Mouse (Mus musculus) kidney, adult 2 months (tissue): ENCODE measurements around the gene Syt3. TPM values are rescaled to one million over a fixed set of nuclear protein-coding genes. Genes with fewer than 3 reads are reported as not detected.
A peak's percentile ranks its signal among the peaks of the same experiment; 100 is the strongest.

Source experiments
- DNase-seq: peaks from one replicate; pipeline ENCODE4 v3.0.0; 2021
- H3K27ac ChIP-seq: fragments of 200-500 bp; 2 replicates; pipeline ENCODE4 v1.5.1; 2012; ENCODE audit warnings: low read depth, low read length, control low read depth, inconsistent platforms; ENCODE audit not compliant: insufficient read depth
- H3K27me3 ChIP-seq: fragments of 200-500 bp; replicated peaks from 2 replicates; pipeline ENCODE4 v1.6.1; 2012; ENCODE audit warnings: mild to moderate bottlenecking, moderate library complexity, low read length, inconsistent platforms; ENCODE audit not compliant: control insufficient read depth, insufficient read depth
- H3K36me3 ChIP-seq: fragments of 200-500 bp; 2 replicates; pipeline ENCODE4 v1.6.1; 2012; ENCODE audit warnings: mild to moderate bottlenecking, moderate library complexity, low read length, inconsistent platforms; ENCODE audit not compliant: control insufficient read depth, insufficient read depth
- H3K4me1 ChIP-seq: fragments of 200-500 bp; 2 replicates; pipeline ENCODE4 v1.6.1; 2011; ENCODE audit warnings: low read length; ENCODE audit not compliant: control insufficient read depth, insufficient read depth
- H3K4me3 ChIP-seq: fragments of 200-500 bp; 2 replicates; pipeline ENCODE4 v1.5.1; 2011; ENCODE audit warnings: mild to moderate bottlenecking, low read depth, low read length, control low read depth; ENCODE audit not compliant: insufficient read depth
- CTCF ChIP-seq: fragments of 200-500 bp; conservative IDR thresholded peaks from 2 replicates; pipeline ENCODE4 v1.5.1; 2011; ENCODE audit warnings: low read depth, mild to moderate bottlenecking, control low read depth, low read length, moderate library complexity, mixed read lengths; ENCODE audit not compliant: insufficient read depth, insufficient read length
- POLR2A ChIP-seq: fragments of 200-500 bp; IDR thresholded peaks from one replicate; pipeline ENCODE4 v1.6.1; 2011; ENCODE audit warnings: low read depth, low read length, control low read depth
- WGBS: fragments of 180-500 bp; shearing (Covaris S2); methylation state at CpG from one replicate; pipeline ENCODE4 v1.1.7; 2018; 5-methylcytosine and 5-hydroxymethylcytosine counted together
- polyA plus RNA-seq: library from polyadenylated mRNA; depleted of rRNA; stranded (reverse); fragments of >200 nt; gene quantifications from 2 replicates; pipeline ENCODE4 v1.2.3, GENCODE M21; 2012

Syt3 gene
- polyA plus RNA-seq, 1 experiment, result 12.0 TPM

- TF ChIP-seq POLR2A, result no peak
- no peak for TF ChIP-seq CTCF
- Histone ChIP-seq H3K36me3 (no peaks in the 10 kb centered on the region), H3K4me1 (no peaks in the 10 kb centered on the region), H3K27me3 (no peaks in the 10 kb centered on the region), H3K4me3 (no peak overlapping the region), H3K27ac (no peak overlapping the region)
- no peak for DNase-seq
- 71% methylated on average over 10 of the region's 10 CpGs for WGBS
Observed at GRCm38 (mm10) chr7:44341119-44341518, 42.8 kb upstream of the Syt3 start.

GRCm38 (mm10) chr7:44341714-44342113 is 42.2 kb upstream of the Syt3 start:
- no peak for TF ChIP-seq CTCF
- DNase-seq, result no peak
- H3K36me3 ChIP-seq, result no peaks in the 10 kb centered on the region
- no peaks in the 10 kb centered on the region for H3K4me1 ChIP-seq
- H3K27me3 ChIP-seq, result no peaks in the 10 kb centered on the region
- WGBS, result 73% methylated on average over 5 of the region's 5 CpGs
- no peak overlapping the region for H3K4me3 ChIP-seq
- no peak overlapping the region for H3K27ac ChIP-seq

GRCm38 (mm10) chr7:44343459-44344015 is 40.4 kb upstream of the Syt3 start:
- Histone ChIP-seq H3K27me3 (no peaks in the 10 kb centered on the region), H3K36me3 (no peaks in the 10 kb centered on the region), H3K27ac (no peak overlapping the region), H3K4me3 (no peak overlapping the region), H3K4me1 (no peaks in the 10 kb centered on the region)
- TF ChIP-seq CTCF (no peak), POLR2A (no peak)
- 19% methylated on average over 11 of the region's 11 CpGs for WGBS
- DNase-seq, result no peak

GRCm38 (mm10) chr7:44344622-44345021 is 39.3 kb upstream of the Syt3 start:
- no peaks in the 10 kb centered on the region for H3K4me1 ChIP-seq
- H3K27ac ChIP-seq, result no peak overlapping the region
- H3K36me3 ChIP-seq, result no peaks in the 10 kb centered on the region
- H3K27me3 ChIP-seq, result no peaks in the 10 kb centered on the region
- no peak overlapping the region for H3K4me3 ChIP-seq
- WGBS, result 70% methylated on average over 12 of the region's 12 CpGs
- DNase-seq, result no peak
- no peak for TF ChIP-seq POLR2A
- no peak for TF ChIP-seq CTCF

- Histone ChIP-seq H3K4me1 (no peaks in the 10 kb centered on the region), H3K27me3 (peaks cover 2% of the 10 kb centered on the region; the same call in 1 of the 2 replicates), H3K36me3 (no peaks in the 10 kb centered on the region), H3K27ac (no peak overlapping the region), H3K4me3 (no peak overlapping the region)
- 33% methylated on average over 3 of the region's 3 CpGs for WGBS
- no peak for DNase-seq
- TF ChIP-seq CTCF (no peak), POLR2A (no peak)
Observed at GRCm38 (mm10) chr7:44349043-44349442, 34.9 kb upstream of the Syt3 start.

- peaks cover 2% of the 10 kb centered on the region; the same call in 1 of the 2 replicates for H3K27me3 ChIP-seq
- H3K27ac ChIP-seq, result no peak overlapping the region
- H3K4me3 ChIP-seq, result no peak overlapping the region
- DNase-seq, result peak; percentile 86
- TF ChIP-seq CTCF (peak; percentile 73), POLR2A (no peak)
- H3K4me1 ChIP-seq, result no peaks in the 10 kb centered on the region
- H3K36me3 ChIP-seq, result no peaks in the 10 kb centered on the region
- 4% methylated on average over 25 of the region's 25 CpGs for WGBS
Observed at GRCm38 (mm10) chr7:44350957-44351711, 32.8 kb upstream of the Syt3 start.

GRCm38 (mm10) chr7:44351881-44352749 is 31.8 kb upstream of the Syt3 start:
- WGBS, result 4% methylated on average over 71 of the region's 71 CpGs
- H3K4me1 ChIP-seq, result no peaks in the 10 kb centered on the region
- H3K36me3 ChIP-seq, result no peaks in the 10 kb centered on the region
- no peak for DNase-seq
- H3K27ac ChIP-seq, result no peak overlapping the region
- peaks cover 2% of the 10 kb centered on the region; the same call in 1 of the 2 replicates for H3K27me3 ChIP-seq
- H3K4me3 ChIP-seq, result no peak overlapping the region
- TF ChIP-seq CTCF (no peak), POLR2A (no peak)
